ENCODE assay signal across 21 mouse cellular contexts in genomic region chr1:189431479-189431878, GRCm38 (mm10). TPM values are rescaled to one million over a fixed set of nuclear protein-coding genes. Genes with fewer than 3 reads are reported as not detected.
"Had no signal": no experiment of that assay in that cellular context is flagged by ENCODE, and none has a peak within 500 bp of the region (broad histone marks: within the 10 kb centered on the region; RNA-seq: fewer than 3 reads in every experiment).

No protein-coding gene starts in this region.

- ATAC-seq: intestine, embryonic 16.5 days had no signal

- H3K4me3 ChIP-seq: layer of hippocampus, adult 2 months; limb, embryonic 10.5 days; limb, embryonic 13.5 days; liver, embryonic 13.5 days; neural tube, embryonic 12.5 days; neural tube, embryonic 15.5 days had no signal

- H3K4me1 ChIP-seq: liver, embryonic 13.5 days; neural tube, embryonic 12.5 days; neural tube, embryonic 15.5 days had no signal

- H3K36me3 ChIP-seq: limb, embryonic 10.5 days; limb, embryonic 13.5 days; liver, embryonic 13.5 days; neural tube, embryonic 12.5 days; neural tube, embryonic 15.5 days had no signal

- H3K4me2 ChIP-seq: limb, embryonic 13.5 days; liver, embryonic 13.5 days; neural tube, embryonic 12.5 days; neural tube, embryonic 15.5 days had no signal

- H3K27me3 ChIP-seq: limb, embryonic 13.5 days; liver, embryonic 13.5 days; neural tube, embryonic 12.5 days; neural tube, embryonic 15.5 days had no signal

- DNase-seq: kidney, adult 18-20 months; kidney, postnatal 25 days; layer of hippocampus, adult 9-11 months; liver, embryonic 13.5 days; lung, adult 2 months; lung, postnatal 14 days; lung, postnatal 4 days; thymus, adult 2 months; thymus, postnatal 14 days; thymus, postnatal 4 days had no signal

- H3K27ac ChIP-seq: kidney, postnatal 0 days; layer of hippocampus, adult 2 months; limb, embryonic 10.5 days; limb, embryonic 13.5 days; liver, embryonic 13.5 days; neural tube, embryonic 12.5 days; neural tube, embryonic 15.5 days; stomach, postnatal 0 days had no signal

- H3K9ac ChIP-seq: limb, embryonic 13.5 days; liver, embryonic 13.5 days; neural tube, embryonic 12.5 days; neural tube, embryonic 15.5 days had no signal

- H3K9me3 ChIP-seq: limb, embryonic 10.5 days; limb, embryonic 13.5 days; liver, embryonic 13.5 days; neural tube, embryonic 12.5 days; neural tube, embryonic 15.5 days had no signal

RNA-seq across cellular contexts. Expression of gene Kcnk2, which starts 29.4 kb away (rescaled TPM):
- total RNA-seq: megakaryocyte progenitor cell, adult 5-6 weeks; megakaryocyte-erythroid progenitor cell, adult 5-6 weeks had no signal
- polyA plus RNA-seq: liver, embryonic 16.5 days had no signal
